Mouse (Mus musculus) cerebellum, adult 9-10 months (tissue): Measurements from ENCODE around the gene Srsf11.

Experiments used
- DNase-seq: peaks from one replicate; pipeline ENCODE4 v3.0.0; 2022

Srsf11 gene

GRCm38 (mm10) chr3:157979619-157980018 lies 56.8 kb downstream of the Srsf11 start:
- no peak for DNase-seq

- no peak for DNase-seq
Observed at GRCm38 (mm10) chr3:157973236-157973635, 63.2 kb downstream of the Srsf11 start.

DNA sequence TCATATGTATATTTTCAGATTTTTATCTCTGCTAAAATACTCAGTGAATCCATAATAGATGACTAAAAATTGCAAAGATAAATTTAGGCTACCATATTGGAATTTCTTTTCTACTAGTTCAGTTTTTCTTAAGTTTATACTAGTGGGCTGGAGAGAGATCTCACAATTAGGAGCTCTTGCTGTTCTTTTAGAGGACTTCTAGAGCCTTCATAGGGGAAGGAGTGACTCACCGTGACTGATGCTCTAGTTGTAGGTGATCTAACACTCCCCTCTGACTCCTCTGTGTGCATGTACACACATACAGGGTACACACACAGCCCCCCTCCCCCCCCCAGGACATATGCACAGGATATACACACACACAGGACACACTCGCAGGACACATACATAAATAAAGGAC lies 65.3 kb downstream of the Srsf11 start:
- no peak for DNase-seq
